In the genomic region with DNA sequence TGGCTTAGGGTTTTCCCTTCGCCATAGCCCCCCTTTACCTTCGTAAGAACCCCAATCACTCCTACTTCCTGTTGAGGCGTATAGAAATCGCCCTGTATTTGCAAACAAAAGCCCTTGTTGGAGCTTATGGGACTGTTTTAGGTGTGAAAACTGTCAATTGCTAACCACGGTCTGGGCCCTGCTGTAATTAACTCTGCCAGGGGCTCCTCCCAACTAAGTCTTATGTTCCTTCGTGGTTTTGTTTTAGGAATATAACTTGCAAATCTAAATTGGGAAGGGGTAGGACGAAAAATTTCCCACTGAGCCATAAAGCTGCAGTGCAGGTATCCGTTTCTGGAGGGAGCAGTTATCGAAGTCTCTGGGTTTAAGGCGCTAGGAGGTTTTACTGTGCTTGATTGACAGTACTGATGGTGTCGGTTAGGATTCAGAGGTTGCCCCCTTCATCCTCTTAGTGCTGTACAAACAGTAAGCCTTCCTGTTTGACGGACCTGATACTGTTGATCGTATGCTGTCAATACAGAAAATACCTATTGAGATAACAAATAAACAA, we compare ENCODE assay signal across 8 mouse cellular contexts. TPM values are rescaled to one million over a fixed set of nuclear protein-coding genes. Genes with fewer than 3 reads are reported as not detected.
DNase-seq lines count a peak whose midpoint lies in the region; ATAC-seq and TF ChIP-seq lines count a peak whose summit lies in the region.

No protein-coding gene starts in this region.

- peaks cover 16% of the 10 kb centered on the region for H3K36me3 ChIP-seq in forebrain, postnatal 0 days (ENCODE audit: insufficient read depth)
- peaks cover 25% of the 10 kb centered on the region for H3K36me3 ChIP-seq in liver, embryonic 16.5 days (ENCODE audit: control insufficient read depth, insufficient read depth)
- peaks cover 20% of the 10 kb centered on the region for H3K36me3 ChIP-seq in stomach, embryonic 15.5 days

- H3K27me3 ChIP-seq in forebrain, postnatal 0 days (ENCODE audit: insufficient read depth, low read length) = no peaks in the 10 kb centered on the region
- no peaks in the 10 kb centered on the region for H3K27me3 ChIP-seq in liver, embryonic 16.5 days (ENCODE audit: control insufficient read depth, insufficient read depth, low read depth, low read length)
- H3K27me3 ChIP-seq in stomach, embryonic 15.5 days (replicated peaks) = no peaks in the 10 kb centered on the region

- TF ChIP-seq POLR2A in bone marrow, adult 2 months (IDR thresholded peaks at IDR 0.05; ENCODE audit: borderline replicate concordance, control insufficient read depth, low read depth, low read length) = no peak

- under 1% methylated on average over 13 of the region's 13 CpGs for WGBS in bone marrow, adult 2 months
- WGBS in forebrain, postnatal 0 days = under 1% methylated on average over 13 of the region's 13 CpGs
- under 1% methylated on average over 13 of the region's 13 CpGs for WGBS in liver, embryonic 16.5 days (ENCODE audit: insufficient replicate concordance)
- under 1% methylated on average over 13 of the region's 13 CpGs for WGBS in stomach, embryonic 15.5 days

- H3K4me3 ChIP-seq in layer of hippocampus, adult 2 months = peak overlapping the region; percentile 80
- peak overlapping the region; percentile 94 for H3K4me3 ChIP-seq in bone marrow, adult 2 months (replicated peaks; ENCODE audit: control insufficient read depth, low read depth, low read length)
- peak overlapping the region; percentile 100 for H3K4me3 ChIP-seq in forebrain, postnatal 0 days (ENCODE audit: low read depth, low read length)
- H3K4me3 ChIP-seq in liver, embryonic 16.5 days (ENCODE audit: low read depth, low read length) = peak overlapping the region; percentile 99
- H3K4me3 ChIP-seq in stomach, embryonic 15.5 days (replicated peaks) = peak overlapping the region; percentile 98

- TF ChIP-seq CTCF in layer of hippocampus, adult 2 months (conservative IDR thresholded peaks at IDR 0.05) = no peak
- no peak for TF ChIP-seq CTCF in bone marrow, adult 2 months (IDR thresholded peaks at IDR 0.05; ENCODE audit: control insufficient read depth, insufficient read depth, low read length)
- no peak for TF ChIP-seq CTCF in forebrain, postnatal 0 days (IDR thresholded peaks at IDR 0.05; ENCODE audit: low read depth)

- H3K9ac ChIP-seq in forebrain, postnatal 0 days = peak overlapping the region; percentile 100
- H3K9ac ChIP-seq in liver, embryonic 16.5 days (ENCODE audit: low read depth, low read length) = peak overlapping the region; percentile 100
- peak overlapping the region; percentile 99 for H3K9ac ChIP-seq in stomach, embryonic 15.5 days

- peak overlapping the region; percentile 99 for H3K27ac ChIP-seq in layer of hippocampus, adult 2 months
- peak overlapping the region; percentile 100 for H3K27ac ChIP-seq in bone marrow, adult 2 months (ENCODE audit: control insufficient read depth, insufficient read depth, low read depth, low read length, poor library complexity)
- H3K27ac ChIP-seq in forebrain, postnatal 0 days (ENCODE audit: low read depth, low read length) = peak overlapping the region; percentile 100
- H3K27ac ChIP-seq in liver, embryonic 16.5 days (ENCODE audit: low read length) = peak overlapping the region; percentile 98
- H3K27ac ChIP-seq in stomach, embryonic 15.5 days = peak overlapping the region; percentile 98

- H3K9me3 ChIP-seq in forebrain, postnatal 0 days (ENCODE audit: low read length) = no peaks in the 10 kb centered on the region
- H3K9me3 ChIP-seq in liver, embryonic 16.5 days (replicated peaks; ENCODE audit: control insufficient read depth, low read length) = no peaks in the 10 kb centered on the region
- no peaks in the 10 kb centered on the region for H3K9me3 ChIP-seq in stomach, embryonic 15.5 days

- no peak for DNase-seq in layer of hippocampus, adult 2 months (ENCODE audit: low spot score in 2 of 2)
- no peak for DNase-seq in layer of hippocampus, postnatal 25 days (ENCODE audit: extremely low spot score in 1 of 2, low spot score in 1 of 2)
- no peak for DNase-seq in forebrain, postnatal 0 days
- DNase-seq in gastrocnemius, postnatal 36 days = no peak
- DNase-seq in urinary bladder, postnatal 14 days (ENCODE audit: low spot score) = no peak

- peaks cover 1% of the 10 kb centered on the region; the same call in 1 of the 2 replicates for H3K4me1 ChIP-seq in bone marrow, adult 2 months (ENCODE audit: control insufficient read depth, insufficient read depth, low read length)
- peaks cover 4% of the 10 kb centered on the region; the same call in 1 of the 2 replicates for H3K4me1 ChIP-seq in forebrain, postnatal 0 days (ENCODE audit: insufficient read depth)
- peaks cover 24% of the 10 kb centered on the region for H3K4me1 ChIP-seq in liver, embryonic 16.5 days (ENCODE audit: control insufficient read depth, low read depth, low read length)
- peaks cover 20% of the 10 kb centered on the region for H3K4me1 ChIP-seq in stomach, embryonic 15.5 days

- ATAC-seq in forebrain, postnatal 0 days = no peak
- ATAC-seq in liver, embryonic 16.5 days (ENCODE audit: low read depth) = no peak
- ATAC-seq in stomach, embryonic 15.5 days (ENCODE audit: insufficient read depth, low FRiP score, low read depth) = no peak

- peak overlapping the region; percentile 97 for H3K4me2 ChIP-seq in forebrain, postnatal 0 days (ENCODE audit: low read depth)
- H3K4me2 ChIP-seq in liver, embryonic 16.5 days (ENCODE audit: low read depth, low read length) = peak overlapping the region; percentile 67
- peak overlapping the region; percentile 57 for H3K4me2 ChIP-seq in stomach, embryonic 15.5 days

- intact Hi-C loops in gastrocnemius, postnatal 36 days (cut with DNase I) = loop anchor here (2.0 kb wide), 1 partner anchor 95 kb away; no protein-coding TSS in a partner anchor

RNA-seq across cellular contexts. Expression of a gene that starts 1.0 kb away (rescaled TPM):
- total RNA-seq in layer of hippocampus, adult 2 months (2021) = 100 to 1,000 TPM; 132 to 135 TPM
- 100 to 1,000 TPM; 117 to 126 TPM for total RNA-seq in layer of hippocampus, postnatal 25 days (2021)
- 38.4 and 48.4 TPM in 2 replicates for polyA plus RNA-seq in bone marrow, adult 2 months (2011; ENCODE audit: insufficient read depth, insufficient read length, low replicate concordance, missing spikeins)
- total RNA-seq in forebrain, postnatal 0 days (2014; rRNA removed) = 59.2 and 76.2 TPM in 2 replicates
- polyA plus RNA-seq in forebrain, postnatal 0 days (2015; fragmentation: Nextera tagmentation; extraction: Ambion mirVana) = 11.1 and 18.3 TPM in 2 replicates
- 4.5 and 5.5 TPM in 2 replicates for polyA plus RNA-seq in liver, embryonic 16.5 days (2015; fragmentation: Nextera tagmentation; extraction: Ambion mirVana)
- 18.6 and 19.8 TPM in 2 replicates for polyA plus RNA-seq in stomach, embryonic 15.5 days (2015; fragmentation: Nextera tagmentation; extraction: Ambion mirVana)
- total RNA-seq in gastrocnemius, postnatal 36 days (2021) = 10 to 100 TPM; 57.4 to 60.7 TPM

RNA-seq across cellular contexts. Expression of a gene that starts 44.0 kb away (rescaled TPM):
- not detected for total RNA-seq in layer of hippocampus, adult 2 months (2021)
- total RNA-seq in layer of hippocampus, postnatal 25 days (2021) = not detected
- polyA plus RNA-seq in bone marrow, adult 2 months (2011; ENCODE audit: insufficient read depth, insufficient read length, low replicate concordance, missing spikeins) = 0.61 and 13.4 TPM in 2 replicates
- not detected in 2 replicates for total RNA-seq in forebrain, postnatal 0 days (2014; rRNA removed)
- not detected in 2 replicates for polyA plus RNA-seq in forebrain, postnatal 0 days (2015; fragmentation: Nextera tagmentation; extraction: Ambion mirVana)
- 0.14 TPM in 1 of 2 replicates, not detected in the other for polyA plus RNA-seq in liver, embryonic 16.5 days (2015; fragmentation: Nextera tagmentation; extraction: Ambion mirVana)
- polyA plus RNA-seq in stomach, embryonic 15.5 days (2015; fragmentation: Nextera tagmentation; extraction: Ambion mirVana) = 0.54 and 0.62 TPM in 2 replicates
- total RNA-seq in gastrocnemius, postnatal 36 days (2021) = not detected
